Mouse (Mus musculus) telencephalon, adult 2 months (tissue): ENCODE data around the gene Rapgef4.
"Not testable (repeated sequence)": the region's sequence is repeated elsewhere in the genome, so short reads cannot be mapped to it uniquely, and the experiment has no call there.

Experiments
- DNase-seq: peaks from one replicate; pipeline ENCODE4 v3.0.0-alpha.2; 2011; ENCODE audit warnings: low read depth, low spot score

The Rapgef4 gene

DNA sequence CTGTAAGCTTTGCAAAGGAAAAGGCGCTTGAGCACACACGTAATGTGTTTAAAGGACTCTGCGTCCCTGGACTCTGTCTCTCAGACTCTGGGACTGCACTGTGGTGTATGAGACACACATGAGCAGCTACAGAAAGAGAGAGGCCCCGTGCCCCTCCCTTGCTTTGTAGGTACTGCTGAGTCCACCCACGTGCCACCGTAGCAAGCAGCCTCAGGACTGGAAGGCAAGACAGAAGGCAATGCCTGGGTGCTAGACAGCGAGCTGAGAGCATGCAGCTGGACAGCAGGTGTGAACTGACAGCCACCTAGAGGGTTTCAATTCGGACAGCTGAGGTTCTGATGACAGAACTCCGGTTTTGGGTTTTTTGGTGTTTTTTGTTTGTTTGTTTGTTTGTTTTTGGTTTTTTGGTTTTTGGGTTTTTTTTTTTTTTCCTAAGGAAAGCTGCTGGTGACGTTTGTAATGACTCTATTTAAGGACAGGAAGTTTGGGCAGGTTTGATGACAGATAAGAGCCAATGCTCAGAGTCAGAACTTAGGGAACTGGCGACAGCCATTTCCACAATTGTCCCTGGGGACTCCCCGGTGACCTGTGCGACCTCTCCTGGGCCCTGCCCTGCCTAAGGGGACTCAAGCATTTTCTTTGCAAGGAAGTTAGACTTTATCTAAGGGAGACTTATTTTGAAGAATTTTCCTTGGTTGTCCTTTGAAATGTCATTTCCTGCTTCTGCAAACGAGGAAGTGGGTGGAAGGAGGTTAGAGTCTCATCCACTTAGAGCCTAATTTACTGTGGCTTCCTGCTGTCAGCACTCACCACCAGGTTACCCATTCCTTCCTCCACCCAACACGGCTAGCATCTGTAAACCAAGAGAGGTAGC lies 136.3 kb downstream of the Rapgef4 start:
- no peak for DNase-seq

DNA sequence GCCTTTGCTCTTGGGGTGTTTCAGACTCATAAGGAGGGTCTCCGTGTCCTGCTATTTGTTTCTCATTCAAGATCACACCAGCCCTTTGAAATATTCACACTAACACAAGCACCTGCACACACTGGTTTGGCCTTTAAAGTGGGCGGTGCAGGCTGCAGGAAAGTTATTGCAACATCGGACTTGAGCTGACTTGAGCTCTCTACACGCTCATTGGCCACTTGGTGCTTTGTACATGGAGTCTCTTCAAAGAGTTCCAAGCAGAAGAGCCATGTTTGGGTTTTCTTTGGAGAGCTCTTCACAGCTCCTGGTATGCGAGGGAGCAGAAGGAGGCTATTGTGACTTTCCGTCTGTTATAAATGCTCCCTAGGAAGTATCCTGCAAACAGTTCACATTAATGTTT lies 139.2 kb downstream of the Rapgef4 start:
- no peak for DNase-seq

DNA sequence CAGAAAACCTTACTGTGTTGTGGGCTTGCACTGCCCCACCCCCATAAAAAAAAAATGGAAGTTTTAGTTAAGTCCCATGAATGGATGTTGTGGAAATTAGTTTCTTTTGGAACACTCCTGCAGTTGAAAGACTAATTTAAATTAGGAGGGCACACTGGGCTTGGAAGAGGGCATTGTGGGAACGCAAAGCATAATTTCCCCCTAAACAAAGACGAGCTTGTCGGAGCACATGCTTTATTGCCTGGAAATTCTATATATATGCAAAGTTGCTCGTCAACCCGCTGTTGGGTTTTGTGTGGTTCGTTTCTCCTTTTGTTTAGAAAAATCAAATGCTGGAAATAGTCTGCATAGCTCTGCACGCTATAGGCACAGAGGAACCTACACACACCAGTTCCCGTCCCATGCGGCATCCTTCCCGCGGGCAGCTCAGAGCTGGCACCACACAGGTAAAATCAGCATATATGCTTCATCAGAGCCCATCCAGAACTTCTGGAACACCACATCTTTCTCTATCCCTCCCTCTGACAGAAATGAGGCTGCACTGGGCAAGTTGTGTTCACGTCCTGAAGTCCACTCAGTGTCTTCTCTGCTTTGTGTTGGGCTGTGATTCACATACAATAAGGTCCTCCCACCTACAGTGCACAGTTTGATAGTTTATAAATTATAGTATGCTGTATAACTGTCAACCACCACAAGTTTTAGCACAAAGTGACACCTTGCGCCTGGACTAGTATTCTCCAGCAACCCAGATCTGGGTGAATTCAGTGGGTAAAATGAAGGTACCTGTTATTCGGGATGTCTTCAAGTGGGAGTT lies 141.6 kb downstream of the Rapgef4 start:
- DNase-seq, result no peak

DNA sequence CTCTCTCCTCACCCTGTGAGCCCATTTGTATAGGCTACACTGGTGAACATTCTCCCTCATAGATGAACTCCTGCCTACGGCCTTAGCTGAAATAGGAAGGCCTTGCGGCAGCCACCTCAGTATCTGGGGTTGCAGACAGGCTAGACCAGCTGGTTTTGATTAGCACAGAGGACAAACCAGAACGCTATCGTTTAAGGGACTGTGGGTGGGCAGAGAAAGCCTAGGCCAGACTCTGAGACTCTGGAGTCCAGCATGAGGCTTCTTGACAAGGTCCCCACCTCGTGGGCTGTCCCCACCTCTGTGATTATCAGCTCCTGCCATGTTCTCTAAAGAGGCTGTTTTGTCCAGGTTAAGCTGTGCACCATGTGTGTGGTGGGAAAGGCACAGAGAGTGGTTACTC lies 142.8 kb downstream of the Rapgef4 start:
- no peak for DNase-seq

DNA sequence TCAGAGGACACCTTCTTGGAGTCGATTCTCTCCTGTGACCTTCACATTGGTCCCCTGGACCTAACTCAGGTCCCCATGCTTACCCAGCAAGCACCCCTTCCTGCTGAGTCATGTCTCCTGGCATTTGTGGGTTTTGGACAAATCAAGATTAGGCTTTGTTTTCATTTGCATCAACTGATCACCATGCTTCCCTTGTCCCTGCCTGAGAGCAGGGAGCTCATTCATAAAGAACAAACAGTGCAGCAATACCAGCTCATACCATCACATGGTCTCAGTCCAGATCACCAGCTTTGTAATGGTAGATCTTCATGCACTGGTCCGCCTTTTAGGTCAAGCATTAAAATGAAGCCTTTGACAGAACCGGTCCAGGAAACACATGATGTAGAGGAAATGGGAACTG lies 144.7 kb downstream of the Rapgef4 start:
- no peak for DNase-seq

DNA sequence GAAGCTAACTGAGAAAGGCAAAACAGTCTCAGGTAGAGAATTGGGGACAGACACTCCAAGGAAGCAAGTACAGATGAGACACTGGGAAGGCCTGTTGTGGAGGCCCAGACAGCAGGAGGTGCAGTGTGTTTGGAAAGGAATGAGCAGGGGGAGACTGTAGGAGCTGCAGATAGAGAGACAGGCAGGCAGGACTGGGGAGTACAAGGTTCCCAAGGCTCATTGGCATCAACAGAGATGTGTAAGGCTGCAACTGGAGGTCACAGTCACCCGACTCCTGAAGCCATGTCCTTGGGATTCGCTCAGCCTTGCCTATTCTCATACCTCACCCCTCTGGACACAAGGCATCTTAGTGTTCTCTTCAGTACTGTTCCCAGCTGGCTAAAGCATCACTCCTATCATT lies 145.4 kb downstream of the Rapgef4 start:
- DNase-seq, result no peak

DNA sequence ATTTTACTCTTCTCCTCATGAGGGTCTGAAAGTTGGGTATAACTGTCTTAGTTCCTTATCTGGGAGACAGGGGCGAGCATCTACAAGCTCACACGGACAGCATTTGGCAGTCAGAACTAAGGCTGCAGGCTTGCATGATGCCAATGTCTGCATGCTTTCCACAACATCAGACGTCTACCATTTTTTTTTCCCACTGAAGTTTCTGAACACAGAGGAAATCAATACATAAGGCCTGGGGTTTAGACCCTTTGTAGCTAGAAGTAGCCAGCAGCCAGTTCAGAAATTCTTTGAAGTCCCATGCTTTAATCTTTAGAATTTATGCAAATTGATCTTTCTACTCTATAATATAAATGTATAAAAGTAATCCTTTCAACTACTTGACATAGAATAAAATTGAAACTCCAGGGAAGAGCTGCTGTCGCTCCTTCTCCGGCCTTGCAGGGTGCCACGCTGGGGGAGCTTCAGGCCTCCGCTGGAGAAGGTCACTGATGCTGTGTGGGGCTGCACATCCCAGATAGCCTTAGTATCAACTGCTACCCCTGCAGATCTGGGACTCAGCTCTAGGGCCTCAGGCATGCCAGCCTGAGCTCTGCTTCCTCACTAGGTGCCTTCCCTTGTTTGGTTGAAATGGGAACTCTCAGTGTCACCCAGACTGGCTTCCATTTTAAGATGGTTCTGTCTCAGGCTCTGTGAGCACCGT lies 148.7 kb downstream of the Rapgef4 start:
- DNase-seq, result no peak

DNA sequence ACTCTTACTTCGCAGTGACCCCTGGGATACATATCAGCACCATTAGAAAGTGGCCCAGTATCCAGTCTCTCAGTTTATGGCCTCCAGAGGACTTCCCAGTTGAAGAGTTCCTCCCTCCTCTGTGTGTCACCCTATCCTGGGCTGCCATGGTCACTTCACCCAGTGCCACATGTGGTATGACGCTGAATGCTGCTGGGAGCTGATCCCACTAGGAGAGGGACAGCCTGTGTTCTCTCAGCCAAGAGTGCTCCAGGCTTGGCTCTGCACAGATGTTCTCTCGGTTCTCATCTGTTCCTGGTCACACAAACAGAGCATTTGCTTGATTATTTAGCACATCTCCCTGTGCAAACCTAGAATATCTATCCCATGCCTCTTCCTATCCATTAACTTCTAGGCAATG lies 151.2 kb downstream of the Rapgef4 start:
- DNase-seq, result no peak

DNA sequence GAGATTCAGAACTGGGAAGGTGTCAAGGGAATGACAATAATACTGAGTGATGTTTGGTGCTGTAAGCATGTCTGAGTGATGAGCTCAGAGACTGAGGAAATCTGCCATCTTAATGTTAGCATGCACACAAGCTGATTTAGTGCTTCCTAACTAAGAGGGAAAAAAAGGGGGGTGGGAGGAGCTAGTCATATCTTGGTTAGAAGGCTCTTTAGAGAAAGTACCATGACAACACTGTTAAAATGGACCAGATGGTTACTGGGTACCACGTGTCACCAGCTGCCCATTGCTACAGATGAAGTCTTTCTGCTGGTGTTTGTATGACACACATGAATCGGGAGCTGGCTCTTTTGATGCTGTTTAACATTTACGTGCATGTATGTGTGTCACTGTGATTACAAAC lies 155.0 kb downstream of the Rapgef4 start:
- DNase-seq, result no peak

DNA sequence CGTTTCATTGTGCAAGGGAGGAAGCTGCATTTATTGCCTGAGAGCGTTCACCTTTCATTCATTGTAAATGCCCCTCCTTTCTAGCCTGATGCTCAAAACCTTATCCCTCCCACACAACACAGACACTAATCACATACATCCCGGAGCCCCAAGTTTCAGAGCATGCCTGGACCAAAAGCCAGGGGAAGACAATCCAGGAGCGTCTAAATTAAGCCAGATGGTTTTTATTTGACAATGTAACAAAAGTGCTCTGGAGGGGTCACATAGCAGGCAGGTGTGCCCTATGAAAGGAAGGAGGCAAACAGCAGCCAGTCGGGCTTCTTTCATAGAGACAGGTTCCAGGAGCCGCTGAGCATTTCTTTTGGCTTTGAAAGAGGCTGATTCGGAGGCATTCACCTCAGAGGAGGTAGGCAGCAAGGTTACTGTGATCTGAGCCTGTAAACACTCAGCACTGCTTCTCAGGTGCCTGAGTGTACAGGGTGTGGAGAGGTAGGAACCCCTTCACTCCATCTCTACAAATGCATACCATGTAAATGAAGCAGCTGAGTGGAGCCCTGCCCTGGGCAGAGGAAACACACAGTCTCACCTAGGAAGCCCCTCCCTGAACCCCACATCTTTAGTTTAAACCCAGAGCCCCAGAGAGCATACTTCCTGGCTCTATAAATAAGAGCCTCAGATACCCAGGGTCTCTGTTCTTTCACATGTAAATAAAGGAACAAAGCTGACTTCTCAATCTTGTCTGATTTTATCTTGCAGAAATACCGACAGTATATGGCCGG lies 155.6 kb downstream of the Rapgef4 start:
- DNase-seq, result no peak

DNA sequence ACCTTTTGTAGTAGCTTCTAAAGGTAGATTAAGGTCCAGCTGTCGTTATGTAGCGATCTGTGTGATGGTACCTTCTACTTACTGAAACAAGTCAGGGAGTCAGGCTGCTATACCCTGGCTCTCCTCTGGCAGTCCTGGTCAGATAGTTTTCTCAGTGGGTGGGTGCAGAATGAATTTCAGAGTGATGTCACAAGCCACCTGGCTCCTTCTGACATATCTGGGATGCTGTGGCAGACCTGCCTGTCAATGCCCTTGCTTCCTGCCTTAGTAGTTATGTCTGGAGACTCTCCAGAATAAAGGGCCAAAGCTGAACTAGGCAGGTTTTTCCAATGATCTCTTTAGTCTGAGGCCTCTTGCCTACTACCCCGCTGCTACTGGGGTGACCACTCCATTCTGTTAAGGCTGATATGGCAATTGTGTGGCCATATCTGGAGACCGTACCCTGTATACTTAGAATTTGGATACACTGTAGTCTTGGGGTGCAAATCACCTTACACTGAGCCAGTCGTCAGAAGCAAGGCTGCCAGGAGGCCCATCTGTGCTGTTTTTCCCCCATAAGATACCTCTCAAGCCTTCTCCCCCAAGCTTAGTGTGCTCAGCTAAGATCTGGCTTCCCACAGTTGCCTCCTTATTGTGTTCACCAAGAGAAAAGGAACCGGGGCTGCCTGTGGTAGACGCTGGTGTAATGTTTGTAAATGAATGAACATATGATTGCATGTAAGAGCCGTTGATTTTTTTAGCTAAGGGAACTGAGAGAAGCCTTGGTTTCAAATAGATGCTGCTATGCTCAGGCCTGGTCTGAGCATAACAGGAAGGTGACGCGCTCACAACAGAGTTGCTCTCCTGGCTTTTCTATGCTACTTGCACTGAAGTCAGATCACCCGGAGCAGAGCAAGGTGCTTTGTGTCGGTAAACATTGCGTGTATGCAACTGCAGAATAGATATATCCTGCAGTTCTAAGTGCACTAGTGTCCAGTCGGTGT lies 159.1 kb downstream of the Rapgef4 start:
- peak; percentile 43 for DNase-seq

DNA sequence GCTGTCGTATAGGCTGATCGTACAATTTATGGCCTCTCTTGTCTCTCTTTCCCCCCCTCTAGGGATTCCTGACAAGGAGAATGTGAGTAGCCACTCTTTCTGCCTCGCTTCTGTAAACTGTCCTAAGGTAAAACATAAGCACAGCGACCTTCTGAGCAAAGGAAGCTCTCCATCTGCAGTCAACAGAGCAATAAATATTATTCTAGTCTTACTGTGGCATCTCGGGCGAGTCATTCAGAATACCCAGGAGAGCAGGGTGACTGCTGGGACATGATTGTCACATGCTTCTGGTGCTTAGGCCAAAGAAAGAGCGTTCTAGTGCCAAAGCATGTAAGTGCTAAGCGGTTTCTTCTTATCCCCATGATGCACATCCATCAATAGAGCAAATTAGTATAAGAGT lies 160.1 kb downstream of the Rapgef4 start:
- DNase-seq, result no peak

DNA sequence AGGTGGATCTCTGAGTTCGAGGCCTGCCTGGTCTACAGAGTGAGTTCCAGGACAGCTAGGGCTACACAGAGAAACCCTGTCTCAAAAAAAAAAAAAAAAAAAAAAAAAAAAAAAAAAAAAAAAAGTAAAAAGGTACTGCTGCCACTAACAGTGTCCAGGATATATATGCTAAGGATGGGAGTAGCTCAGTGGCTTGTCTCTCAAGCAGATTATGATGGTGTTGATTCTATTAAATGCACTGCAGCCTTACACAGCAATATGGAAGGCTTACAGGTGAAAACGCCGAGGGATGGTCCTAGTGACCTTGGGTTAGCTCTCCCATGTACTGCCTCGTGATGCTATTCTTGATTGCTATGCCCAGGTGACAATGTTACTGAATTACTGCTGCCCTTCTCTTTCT lies 160.7 kb downstream of the Rapgef4 start:
- DNase-seq, result not testable (repeated sequence)

DNA sequence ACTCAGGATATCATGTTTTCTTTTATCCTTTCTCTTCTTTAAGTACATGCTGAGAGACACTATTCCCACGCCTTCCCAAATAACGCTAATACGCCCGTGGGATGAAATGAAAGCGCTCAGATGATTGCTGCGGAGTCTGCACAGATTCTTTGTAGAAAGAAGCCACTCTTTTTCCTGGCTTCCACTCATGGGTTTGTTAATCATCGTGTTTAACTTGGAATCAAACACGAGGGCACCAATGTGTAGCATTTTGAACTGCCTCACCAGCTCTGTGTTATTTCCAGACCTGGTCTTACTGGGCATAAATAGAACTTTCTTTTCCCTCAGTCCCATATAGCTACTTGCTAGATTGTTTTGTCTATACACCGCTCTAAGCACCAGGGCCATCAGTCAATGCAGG lies 162.4 kb downstream of the Rapgef4 start:
- DNase-seq, result no peak

DNA sequence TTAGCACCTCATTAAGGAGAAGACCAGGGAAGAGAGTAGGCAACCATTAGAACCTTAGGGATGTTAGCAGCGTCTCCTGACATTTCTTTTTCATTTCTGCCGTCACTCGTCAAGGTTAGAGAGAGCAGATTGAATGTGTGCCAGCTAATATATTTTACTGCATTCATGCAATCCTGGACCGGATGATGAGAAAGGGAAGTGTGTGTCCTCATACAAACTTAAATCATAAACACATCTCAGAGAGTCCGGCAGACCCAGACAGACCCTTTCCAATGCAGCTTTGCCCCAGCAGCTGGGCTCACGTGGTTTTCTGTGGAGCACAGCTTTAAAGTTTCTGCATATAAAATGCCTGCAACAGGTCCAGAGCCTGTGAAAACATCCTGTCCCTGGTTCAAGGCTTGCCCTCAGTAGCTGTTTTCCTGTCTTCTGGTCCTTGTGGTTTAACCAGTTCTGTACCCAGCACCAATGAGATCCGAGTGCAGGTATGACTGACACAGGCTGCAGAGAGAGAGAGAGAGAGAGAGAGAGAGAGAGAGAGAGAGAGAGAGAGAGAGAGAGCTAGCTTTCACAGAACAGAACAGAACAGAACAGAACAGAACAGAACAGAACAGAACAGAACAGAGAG lies 163.6 kb downstream of the Rapgef4 start:
- DNase-seq, result no peak

DNA sequence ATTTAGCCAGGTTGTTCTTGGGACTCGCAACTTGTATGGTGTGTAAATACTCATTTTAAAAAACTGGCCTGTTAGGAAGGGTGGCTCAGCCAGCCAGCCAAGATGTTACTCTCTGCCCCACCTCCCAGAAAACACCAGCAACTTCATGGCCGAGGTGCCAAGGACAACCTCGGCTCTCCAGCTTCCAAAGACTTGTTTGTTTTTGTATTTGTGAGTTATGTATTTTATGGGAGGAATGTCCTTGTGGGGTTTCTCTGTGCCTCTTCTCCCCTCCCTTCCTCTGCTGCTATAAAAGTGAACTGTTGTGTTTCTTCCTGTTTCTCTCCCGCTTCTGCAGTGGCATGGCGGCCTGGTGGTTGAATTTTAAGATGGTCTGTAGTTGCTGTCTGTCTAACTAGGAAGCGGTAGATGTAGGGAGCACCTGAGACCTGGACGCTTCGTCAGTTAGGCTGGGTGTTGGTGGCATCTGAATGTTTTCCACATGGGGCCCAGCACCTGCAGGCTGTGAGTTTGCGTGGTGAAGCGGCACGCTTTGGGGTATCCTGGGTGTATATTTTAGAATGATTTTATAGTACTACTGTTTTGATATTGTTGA lies 164.3 kb downstream of the Rapgef4 start:
- no peak for DNase-seq

DNA sequence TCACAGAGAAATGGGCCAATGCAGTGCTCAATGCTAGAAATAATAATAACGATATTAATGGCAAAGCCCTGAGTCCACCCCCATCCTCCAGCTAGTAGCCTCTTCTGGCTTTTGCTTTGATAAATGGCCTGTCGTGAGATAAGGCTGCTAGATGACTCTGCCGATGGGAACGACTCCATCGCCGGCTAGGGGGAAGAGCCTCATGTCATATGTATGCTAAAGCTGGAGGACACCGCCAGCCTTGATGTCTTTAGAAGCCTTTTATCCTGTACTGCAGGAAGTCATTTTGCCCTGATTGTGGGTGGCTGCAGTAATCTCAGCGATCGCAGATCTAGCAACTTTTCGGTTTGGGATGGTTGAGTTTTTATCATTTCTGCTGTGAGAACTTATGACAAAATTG lies 165.0 kb downstream of the Rapgef4 start:
- no peak for DNase-seq

DNA sequence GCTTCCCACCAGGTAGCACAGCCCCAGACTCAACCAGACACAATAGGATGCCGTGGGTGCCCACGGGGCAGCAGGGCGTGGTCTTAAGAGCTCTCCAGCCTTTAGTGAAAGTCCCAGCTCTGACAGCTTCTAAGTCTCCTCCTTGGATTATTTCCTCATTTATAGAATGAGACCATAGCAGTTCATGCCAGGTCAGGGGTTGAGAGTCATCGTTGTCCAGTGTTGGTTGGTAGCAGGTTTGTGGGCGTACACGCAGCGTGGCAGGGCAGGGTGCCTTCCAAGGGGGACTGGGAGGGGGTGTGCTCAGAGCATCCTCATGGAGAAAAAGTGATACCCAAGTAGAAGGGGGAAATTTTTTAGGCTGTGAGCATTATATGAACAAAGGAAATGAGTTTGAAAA lies 166.2 kb downstream of the Rapgef4 start:
- DNase-seq, result no peak

DNA sequence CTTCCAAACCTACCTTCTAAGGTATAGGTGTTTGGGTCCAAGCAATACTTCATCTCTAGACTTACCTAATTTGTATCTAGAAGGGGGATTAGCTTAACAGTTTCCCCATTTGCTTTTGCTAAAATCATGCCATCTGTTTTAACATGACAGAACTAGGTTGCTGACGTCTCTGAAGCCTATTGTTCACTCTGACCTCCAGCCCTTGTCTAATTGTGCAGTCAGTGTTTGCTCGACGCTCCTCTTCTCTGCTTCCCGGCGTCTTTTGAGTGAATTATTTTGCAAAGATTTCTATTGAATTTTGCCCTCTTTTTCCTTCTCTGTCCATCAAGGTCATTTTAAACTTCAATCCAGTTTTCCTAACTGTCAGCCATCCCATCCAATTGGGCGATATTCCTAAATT lies 166.7 kb downstream of the Rapgef4 start:
- DNase-seq, result no peak
